Mouse (Mus musculus): ENCODE measurements at regions not wholly inside any gene's neighbourhood (a gene's known extent, or its start where the extent isn't known, plus 50 kb on each side); places are given as distances from the start of the nearest gene placed in this dataset.

GRCm38 (mm10) chr8:87087451-87088095, 202.5 kb upstream of the N4bp1 start:
- Histone ChIP-seq H3K4me1 (ENCODE audit: control insufficient read depth, insufficient read depth, low read length) (no peaks in the 10 kb centered on the region), H3K4me3 (ENCODE audit: insufficient read depth, low read depth, low read length) (no peak overlapping the region), H3K27ac (ENCODE audit: insufficient read depth, low read depth, low read length) (no peak overlapping the region)
- WGBS = 65% methylated on average over 9 of the region's 9 CpGs
- TF ChIP-seq CTCF (IDR thresholded peaks at IDR 0.05; ENCODE audit: insufficient read depth, low read depth, low read length) = no peak
- no peak for TF ChIP-seq POLR2A (IDR thresholded peaks at IDR 0.05; ENCODE audit: insufficient read depth, low read depth, low read length)

DNA sequence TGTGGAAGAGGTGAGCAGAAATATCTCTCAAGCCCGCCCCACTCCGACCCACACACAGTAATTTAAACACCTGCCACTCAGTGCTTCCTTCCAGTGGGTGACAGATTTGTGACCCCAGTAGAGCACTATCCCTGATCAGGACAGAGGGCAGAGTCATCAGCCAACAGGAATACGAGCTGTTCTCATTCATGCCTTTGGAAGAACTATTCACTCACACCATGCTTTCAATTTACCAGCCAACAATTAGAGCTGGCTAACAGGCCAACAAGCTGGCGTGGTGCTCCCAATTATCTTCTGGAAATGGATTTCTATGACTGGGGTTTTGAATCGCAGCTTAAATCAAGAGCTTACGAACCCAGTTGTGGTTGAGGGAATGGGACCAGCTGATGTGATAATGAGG, 193.2 kb upstream of the N4bp1 start:
- H3K27ac ChIP-seq (ENCODE audit: insufficient read depth, low read depth, low read length) = no peak overlapping the region
- no peak for TF ChIP-seq CTCF (IDR thresholded peaks at IDR 0.05; ENCODE audit: insufficient read depth, low read depth, low read length)
- no peaks in the 10 kb centered on the region for H3K4me1 ChIP-seq (ENCODE audit: control insufficient read depth, insufficient read depth, low read length)
- WGBS = 35% methylated on average over 6 of the region's 6 CpGs
- no peak overlapping the region for H3K4me3 ChIP-seq (ENCODE audit: insufficient read depth, low read depth, low read length)

- no peak for TF ChIP-seq POLR2A (IDR thresholded peaks at IDR 0.05; ENCODE audit: insufficient read depth, low read depth, low read length)
- TF ChIP-seq CTCF (IDR thresholded peaks at IDR 0.05; ENCODE audit: insufficient read depth, low read depth, low read length) = no peak
- no peak overlapping the region for H3K27ac ChIP-seq (ENCODE audit: insufficient read depth, low read depth, low read length)
- no peak overlapping the region for H3K4me3 ChIP-seq (ENCODE audit: insufficient read depth, low read depth, low read length)
- 80% methylated on average over 4 of the region's 4 CpGs for WGBS
- no peaks in the 10 kb centered on the region for H3K4me1 ChIP-seq (ENCODE audit: control insufficient read depth, insufficient read depth, low read length)
Observed at GRCm38 (mm10) chr8:87075921-87076320, 190.9 kb upstream of the N4bp1 start.

DNA sequence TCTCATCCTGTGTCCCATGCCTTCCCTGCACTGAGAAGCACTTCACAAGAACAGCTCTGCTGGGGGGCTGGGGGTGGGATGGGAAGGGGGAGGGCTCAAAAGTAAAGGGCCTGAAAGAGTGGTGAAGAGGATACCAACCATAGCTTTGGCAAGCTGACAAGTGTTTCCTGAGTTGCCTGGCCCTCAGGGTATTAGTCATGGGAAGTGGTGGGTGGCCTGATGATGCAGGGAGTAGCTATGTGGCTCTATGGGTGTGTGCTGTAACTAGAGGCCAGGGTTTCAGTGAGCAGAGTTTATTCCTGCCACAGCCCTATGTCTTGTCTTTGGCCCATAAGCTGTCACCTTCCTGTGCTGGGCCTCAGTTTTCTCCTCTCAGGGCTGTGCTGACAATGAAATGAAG, 186.2 kb upstream of the N4bp1 start:
- Histone ChIP-seq H3K27ac (ENCODE audit: insufficient read depth, low read depth, low read length) (no peak overlapping the region), H3K4me1 (ENCODE audit: control insufficient read depth, insufficient read depth, low read length) (peaks cover 6% of the 10 kb centered on the region), H3K4me3 (ENCODE audit: insufficient read depth, low read depth, low read length) (no peak overlapping the region)
- TF ChIP-seq CTCF (IDR thresholded peaks at IDR 0.05; ENCODE audit: insufficient read depth, low read depth, low read length) = no peak
- no peak for TF ChIP-seq POLR2A (IDR thresholded peaks at IDR 0.05; ENCODE audit: insufficient read depth, low read depth, low read length)

- no peak overlapping the region for H3K4me3 ChIP-seq (ENCODE audit: insufficient read depth, low read depth, low read length)
- peaks cover 14% of the 10 kb centered on the region for H3K4me1 ChIP-seq (ENCODE audit: control insufficient read depth, insufficient read depth, low read length)
- H3K27ac ChIP-seq (ENCODE audit: insufficient read depth, low read depth, low read length) = no peak overlapping the region
- TF ChIP-seq POLR2A (IDR thresholded peaks at IDR 0.05; ENCODE audit: insufficient read depth, low read depth, low read length) (no peak), CTCF (IDR thresholded peaks at IDR 0.05; ENCODE audit: insufficient read depth, low read depth, low read length) (no peak)
Observed at GRCm38 (mm10) chr8:87067106-87067505, 182.0 kb upstream of the N4bp1 start.

DNA sequence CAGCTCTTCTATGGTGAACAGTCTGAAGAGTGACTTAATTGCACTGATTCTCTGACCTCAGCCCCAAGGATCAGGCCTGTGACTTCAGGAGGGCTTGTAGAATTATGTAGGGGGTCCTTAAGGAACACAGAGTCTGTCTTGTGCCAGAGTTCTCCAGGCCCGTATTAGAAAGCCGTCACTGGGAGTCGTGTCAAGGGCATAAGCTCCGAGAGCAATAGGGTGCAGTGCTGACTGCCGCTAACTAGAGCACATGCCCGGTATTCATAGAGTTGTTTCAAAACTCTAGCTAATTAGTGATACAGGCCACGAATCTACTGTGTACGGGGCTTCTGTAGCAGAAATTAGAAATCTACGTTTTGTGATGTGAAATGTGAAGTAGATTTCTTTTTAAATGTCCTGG, 179.7 kb upstream of the N4bp1 start:
- TF ChIP-seq POLR2A (IDR thresholded peaks at IDR 0.05; ENCODE audit: insufficient read depth, low read depth, low read length) (no peak), CTCF (IDR thresholded peaks at IDR 0.05; ENCODE audit: insufficient read depth, low read depth, low read length) (no peak)
- 76% methylated on average over 9 of the region's 9 CpGs for WGBS
- peaks cover 9% of the 10 kb centered on the region for H3K4me1 ChIP-seq (ENCODE audit: control insufficient read depth, insufficient read depth, low read length)
- H3K4me3 ChIP-seq (ENCODE audit: insufficient read depth, low read depth, low read length) = no peak overlapping the region
- no peak overlapping the region for H3K27ac ChIP-seq (ENCODE audit: insufficient read depth, low read depth, low read length)

DNA sequence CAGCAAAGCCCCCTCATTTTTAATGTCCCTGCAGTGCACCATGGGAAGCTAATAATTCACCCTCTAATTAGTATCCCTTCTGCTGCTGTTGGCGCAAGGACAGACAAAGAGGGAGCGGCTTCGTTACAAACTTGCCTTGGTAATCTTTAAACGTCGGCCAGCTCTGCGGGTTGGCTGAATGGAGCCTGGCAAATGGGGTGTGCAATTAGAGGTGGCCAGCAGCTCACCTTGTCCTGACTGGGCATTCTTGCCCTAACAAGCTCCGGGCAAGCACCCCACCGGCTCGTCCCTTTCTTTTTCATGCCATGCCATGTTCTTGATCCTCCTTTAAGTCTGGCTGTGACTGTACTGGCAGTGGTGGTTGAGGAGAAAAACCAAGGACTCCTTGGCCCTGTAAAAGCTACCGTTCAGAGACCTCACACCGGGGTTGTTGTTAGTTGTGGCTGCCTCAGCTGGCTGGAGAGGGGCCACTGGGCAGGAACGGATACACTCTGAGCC, 179.2 kb upstream of the N4bp1 start:
- TF ChIP-seq POLR2A (IDR thresholded peaks at IDR 0.05; ENCODE audit: insufficient read depth, low read depth, low read length) = no peak
- TF ChIP-seq CTCF (IDR thresholded peaks at IDR 0.05; ENCODE audit: insufficient read depth, low read depth, low read length) = no peak
- Histone ChIP-seq H3K27ac (ENCODE audit: insufficient read depth, low read depth, low read length) (no peak overlapping the region), H3K4me1 (ENCODE audit: control insufficient read depth, insufficient read depth, low read length) (peaks cover 8% of the 10 kb centered on the region), H3K4me3 (ENCODE audit: insufficient read depth, low read depth, low read length) (no peak overlapping the region)
- WGBS = 36% methylated on average over 12 of the region's 12 CpGs

DNA sequence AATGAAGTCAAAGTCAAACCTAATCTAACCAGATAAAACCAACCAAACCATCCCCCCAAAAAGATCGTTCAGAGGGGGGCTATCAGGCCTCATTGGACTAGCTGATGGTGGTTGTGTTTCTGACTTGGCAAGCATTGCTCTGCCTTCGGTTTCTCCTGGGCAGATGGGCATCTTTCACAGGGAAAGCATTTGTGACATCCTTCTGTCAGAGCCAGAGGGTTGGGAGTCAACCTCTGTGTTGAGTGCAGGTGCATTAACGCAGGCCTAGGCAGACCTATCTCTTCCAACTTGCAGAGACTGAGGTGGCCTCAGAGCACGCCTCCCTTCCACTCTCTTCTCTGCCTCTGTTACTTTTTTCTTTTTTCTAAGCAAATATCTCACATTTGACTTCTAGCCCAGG, 178.5 kb upstream of the N4bp1 start:
- Histone ChIP-seq H3K4me1 (ENCODE audit: control insufficient read depth, insufficient read depth, low read length) (peaks cover 8% of the 10 kb centered on the region), H3K4me3 (ENCODE audit: insufficient read depth, low read depth, low read length) (no peak overlapping the region), H3K27ac (ENCODE audit: insufficient read depth, low read depth, low read length) (no peak overlapping the region)
- TF ChIP-seq POLR2A (IDR thresholded peaks at IDR 0.05; ENCODE audit: insufficient read depth, low read depth, low read length) = no peak
- no peak for TF ChIP-seq CTCF (IDR thresholded peaks at IDR 0.05; ENCODE audit: insufficient read depth, low read depth, low read length)
- 90% methylated on average over 4 of the region's 4 CpGs for WGBS

GRCm38 (mm10) chr8:87049746-87050145, 164.7 kb upstream of the N4bp1 start:
- Histone ChIP-seq H3K4me3 (ENCODE audit: insufficient read depth, low read depth, low read length) (no peak overlapping the region), H3K27ac (ENCODE audit: insufficient read depth, low read depth, low read length) (no peak overlapping the region), H3K4me1 (ENCODE audit: control insufficient read depth, insufficient read depth, low read length) (no peaks in the 10 kb centered on the region)
- WGBS = 48% methylated on average over 3 of the region's 3 CpGs
- TF ChIP-seq POLR2A (IDR thresholded peaks at IDR 0.05; ENCODE audit: insufficient read depth, low read depth, low read length) (no peak), CTCF (IDR thresholded peaks at IDR 0.05; ENCODE audit: insufficient read depth, low read depth, low read length) (no peak)

DNA sequence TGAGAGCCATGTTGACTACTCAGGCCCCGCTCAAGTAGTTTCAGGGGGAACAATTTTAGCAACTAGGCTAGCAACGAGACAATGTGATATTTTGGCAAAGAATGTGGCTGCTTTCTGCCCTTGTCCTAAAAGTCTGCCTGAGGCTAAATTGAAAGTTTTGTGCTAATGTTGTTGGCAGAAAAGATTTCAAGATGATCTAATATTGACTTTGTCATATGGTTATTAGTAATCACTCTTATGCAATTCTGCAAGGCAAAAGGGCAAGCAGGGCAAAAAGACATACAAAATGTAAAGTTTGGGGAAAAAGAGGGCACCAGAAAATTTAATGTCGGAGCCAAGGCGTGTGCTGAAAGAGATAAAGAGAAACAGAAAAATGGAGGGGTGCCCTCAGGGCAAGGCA, 164.1 kb upstream of the N4bp1 start:
- 90% methylated on average over 4 of the region's 4 CpGs for WGBS
- H3K4me3 ChIP-seq (ENCODE audit: insufficient read depth, low read depth, low read length) = no peak overlapping the region
- no peak for TF ChIP-seq CTCF (IDR thresholded peaks at IDR 0.05; ENCODE audit: insufficient read depth, low read depth, low read length)
- no peak for TF ChIP-seq POLR2A (IDR thresholded peaks at IDR 0.05; ENCODE audit: insufficient read depth, low read depth, low read length)
- H3K27ac ChIP-seq (ENCODE audit: insufficient read depth, low read depth, low read length) = no peak overlapping the region
- no peaks in the 10 kb centered on the region for H3K4me1 ChIP-seq (ENCODE audit: control insufficient read depth, insufficient read depth, low read length)
